Mouse (Mus musculus) layer of hippocampus, postnatal 25 days (tissue): ENCODE data around the gene Tsga8. TPM values are rescaled to one million over a fixed set of nuclear protein-coding genes. Genes with fewer than 3 reads are reported as not detected.

Experiments
- DNase-seq, 2 experiments: peaks; one replicate each; pipeline ENCODE4 v3.0.0; 2022; ENCODE audit warnings: mixed read lengths in 2 of 2, low spot score in 1 of 2; ENCODE audit errors: extremely low spot score in 1 of 2
- total RNA-seq, 2 experiments: library from RNA; stranded (reverse); gene quantifications; 2 replicates each; pipeline ENCODE4 v1.2.3; 2021

Tsga8 gene
- total RNA-seq, result not detected

DNA sequence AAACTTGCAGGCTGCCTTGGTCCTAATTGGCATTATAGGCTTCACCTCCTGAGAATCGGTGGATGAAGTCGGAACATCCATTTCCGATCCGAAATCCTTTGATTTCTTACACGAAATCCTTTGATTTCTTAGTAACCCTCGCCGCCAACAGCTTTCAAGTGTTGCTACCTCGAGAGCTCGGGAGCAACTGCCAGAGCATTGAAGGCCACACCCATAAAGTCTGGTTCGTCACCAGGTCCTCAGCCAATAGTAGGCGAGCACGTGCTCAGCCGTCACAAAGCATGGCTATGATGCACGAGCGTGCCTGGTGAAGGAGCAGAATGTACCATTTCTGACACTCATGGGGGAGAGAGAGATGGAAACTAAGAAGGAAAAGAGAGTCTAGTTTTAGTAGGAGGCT is at the start of gene Tsga8:
Gene Tsga8, minus strand, starts transcription at position 327 of the 400 bp plus-strand sequence.
- no peak for DNase-seq
